Mouse (Mus musculus) forebrain, postnatal 0 days (tissue): ENCODE results near the gene Gm10961. TPM values are rescaled to one million over a fixed set of nuclear protein-coding genes. Genes with fewer than 3 reads are reported as not detected.

Source experiments
- ATAC-seq: fragments of 200-750 bp; cut with Nextera tagmentation; 2 replicates; pipeline ENCODE4 v1.8.0; 2017; ENCODE audit warnings: mild to moderate bottlenecking, moderate library complexity
- DNase-seq: peaks from one replicate; pipeline ENCODE4 v3.0.0-alpha.2; 2015
- H3K27ac ChIP-seq: fragments of 300-500 bp; sonication (generic); 2 replicates; pipeline ENCODE4 v1.5.1; 2014; ENCODE audit warnings: low read depth, mild to moderate bottlenecking, antibody characterized with exemption, low read length, moderate library complexity, mixed read lengths
- H3K27me3 ChIP-seq: fragments of 300-500 bp; sonication (generic); 2 replicates; pipeline ENCODE4 v1.6.1; 2014; ENCODE audit warnings: mild to moderate bottlenecking, low read length, mixed read lengths; ENCODE audit not compliant: insufficient read depth
- H3K36me3 ChIP-seq: fragments of 300-500 bp; sonication (generic); 2 replicates; pipeline ENCODE4 v1.6.1; 2014; ENCODE audit warnings: mild to moderate bottlenecking, moderate library complexity; ENCODE audit not compliant: insufficient read depth
- H3K4me1 ChIP-seq: fragments of 300-500 bp; sonication (generic); 2 replicates; pipeline ENCODE4 v1.6.1; 2014; ENCODE audit warnings: antibody characterized with exemption; ENCODE audit not compliant: insufficient read depth
- H3K4me2 ChIP-seq: fragments of 300-500 bp; sonication (generic); 2 replicates; pipeline ENCODE4 v1.6.1; 2014; ENCODE audit warnings: low read depth, mild to moderate bottlenecking, moderate library complexity
- H3K4me3 ChIP-seq: fragments of 300-500 bp; sonication (generic); 2 replicates; pipeline ENCODE4 v1.5.1; 2014; ENCODE audit warnings: low read depth, low read length, mixed read lengths
- H3K9ac ChIP-seq: fragments of 300-500 bp; sonication (generic); 2 replicates; pipeline ENCODE4 v1.6.1; 2014; ENCODE audit warnings: mild to moderate bottlenecking
- H3K9me3 ChIP-seq: fragments of 300-500 bp; sonication (generic); 2 replicates; pipeline ENCODE4 v1.6.1; 2016; ENCODE audit warnings: low read length
- CTCF ChIP-seq: sonication (generic); IDR thresholded peaks from 2 replicates; pipeline ENCODE4 v1.5.1; 2016; ENCODE audit warnings: antibody characterized with exemption, control low read depth, low read depth
- WGBS: fragments of 180-500 bp; shearing (Covaris S2); extraction: QIAGEN DNeasy Blood & Tissue Kit; methylation state at CpG from one replicate; pipeline ENCODE4 v1.1.7; 2014; 5-methylcytosine and 5-hydroxymethylcytosine counted together
- polyA plus RNA-seq: library from polyadenylated mRNA; unstranded; fragments of >200 nt; fragmentation: Nextera tagmentation; extraction: Ambion mirVana; gene quantifications from 2 replicates; pipeline ENCODE4 v1.2.1, GENCODE M21; 2015
- total RNA-seq: library from RNA; depleted of rRNA; stranded (reverse); fragments of >200 nt; gene quantifications from 2 replicates; pipeline ENCODE4 v1.2.3, GENCODE M21; 2014

The Gm10961 gene
- total and polyA plus RNA-seq, 2 experiments from 2014 or later: not detected

GRCm38 (mm10) chr3:107626751-107627150, 4.4 kb upstream of the Gm10961 start:
- TF ChIP-seq CTCF: no peak
- ATAC-seq: no peak
- WGBS: 97% methylated on average over 8 of the region's 8 CpGs
- H3K9ac ChIP-seq: no peak overlapping the region
- H3K27ac ChIP-seq: no peak overlapping the region
- no peak overlapping the region for H3K4me3 ChIP-seq
- H3K4me2 ChIP-seq: no peak overlapping the region
- H3K9me3 ChIP-seq: no peaks in the 10 kb centered on the region
- DNase-seq: no peak
- peaks cover 72% of the 10 kb centered on the region for H3K36me3 ChIP-seq
- H3K4me1 ChIP-seq: peaks cover 8% of the 10 kb centered on the region
- no peaks in the 10 kb centered on the region for H3K27me3 ChIP-seq

GRCm38 (mm10) chr3:107627641-107628040, 3.5 kb upstream of the Gm10961 start:
- no peak for TF ChIP-seq CTCF
- H3K27ac ChIP-seq: no peak overlapping the region
- ATAC-seq: no peak
- 83% methylated on average over 7 of the region's 7 CpGs for WGBS
- H3K4me2 ChIP-seq: no peak overlapping the region
- H3K4me1 ChIP-seq: peaks cover 8% of the 10 kb centered on the region
- DNase-seq: no peak
- peaks cover 63% of the 10 kb centered on the region for H3K36me3 ChIP-seq
- H3K4me3 ChIP-seq: no peak overlapping the region
- no peaks in the 10 kb centered on the region for H3K27me3 ChIP-seq
- H3K9ac ChIP-seq: no peak overlapping the region
- H3K9me3 ChIP-seq: no peaks in the 10 kb centered on the region

- no peak overlapping the region for H3K4me3 ChIP-seq
- no peak for TF ChIP-seq CTCF
- DNase-seq: no peak
- H3K9me3 ChIP-seq: no peaks in the 10 kb centered on the region
- 94% methylated on average over 2 of the region's 2 CpGs for WGBS
- ATAC-seq: no peak
- peaks cover 54% of the 10 kb centered on the region for H3K36me3 ChIP-seq
- no peak overlapping the region for H3K4me2 ChIP-seq
- peaks cover 8% of the 10 kb centered on the region for H3K4me1 ChIP-seq
- H3K27ac ChIP-seq: no peak overlapping the region
- no peaks in the 10 kb centered on the region for H3K27me3 ChIP-seq
- H3K9ac ChIP-seq: no peak overlapping the region
Measured at GRCm38 (mm10) chr3:107628551-107628950, 2.6 kb upstream of the Gm10961 start.

GRCm38 (mm10) chr3:107629411-107629810, 1.7 kb upstream of the Gm10961 start:
- H3K9ac ChIP-seq: no peak overlapping the region
- H3K27me3 ChIP-seq: no peaks in the 10 kb centered on the region
- H3K4me2 ChIP-seq: no peak overlapping the region
- DNase-seq (no peak), ATAC-seq (no peak)
- no peaks in the 10 kb centered on the region for H3K9me3 ChIP-seq
- no peak overlapping the region for H3K27ac ChIP-seq
- WGBS: 94% methylated on average over 4 of the region's 4 CpGs
- H3K4me1 ChIP-seq: peaks cover 8% of the 10 kb centered on the region
- H3K4me3 ChIP-seq: no peak overlapping the region
- H3K36me3 ChIP-seq: peaks cover 45% of the 10 kb centered on the region
- TF ChIP-seq CTCF: no peak

DNA sequence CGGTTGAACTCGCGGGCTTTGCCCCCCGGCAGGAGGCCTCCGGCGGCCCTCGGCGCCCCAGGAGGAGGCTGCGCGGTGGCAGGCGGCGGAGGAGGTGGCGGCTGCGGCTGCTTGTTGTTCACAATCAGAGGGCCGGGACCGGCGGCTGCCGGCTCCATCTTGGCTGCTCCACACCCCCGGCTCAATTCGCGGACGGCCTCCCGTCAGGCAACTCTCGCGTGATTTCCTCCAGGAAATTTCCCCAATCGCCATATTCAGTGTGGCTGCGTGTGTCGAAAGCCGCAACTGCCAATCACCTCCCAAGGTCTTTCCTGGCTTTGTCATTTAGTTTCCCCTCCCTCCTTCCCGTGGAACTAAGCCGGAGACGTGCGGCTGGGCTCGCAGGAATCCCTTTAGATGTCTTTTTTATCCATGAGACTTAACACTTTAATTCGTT, 419 bp downstream of the Gm10961 start, which contains the start of gene Strip1:
Gene Strip1, minus strand, starts transcription at position 172 of the 436 bp plus-strand sequence.
- H3K9ac ChIP-seq: peak within 1 kb of the TSS; percentile 99
- no peak for TF ChIP-seq CTCF
- H3K4me3 ChIP-seq: peak within 1 kb of the TSS; percentile 99
- H3K27me3 ChIP-seq: no peaks in the 10 kb centered on the region
- peaks cover 24% of the 10 kb centered on the region for H3K36me3 ChIP-seq
- peaks cover 8% of the 10 kb centered on the region for H3K4me1 ChIP-seq
- peak within 1 kb of the TSS; percentile 99 for H3K27ac ChIP-seq
- peak within 1 kb of the TSS; percentile 64 for H3K4me2 ChIP-seq
- no peaks in the 10 kb centered on the region for H3K9me3 ChIP-seq
- ATAC-seq (peak; percentile 98), DNase-seq (peak; percentile 97)
- WGBS: 4% methylated on average over 35 of the region's 35 CpGs

GRCm38 (mm10) chr3:107632786-107633185, 1.7 kb downstream of the Gm10961 start:
- H3K4me3 ChIP-seq: no peak overlapping the region
- no peak for ATAC-seq
- no peak for TF ChIP-seq CTCF
- no peak for DNase-seq
- H3K27me3 ChIP-seq: no peaks in the 10 kb centered on the region
- peaks cover 11% of the 10 kb centered on the region for H3K36me3 ChIP-seq
- H3K9ac ChIP-seq: no peak overlapping the region
- H3K9me3 ChIP-seq: no peaks in the 10 kb centered on the region
- no peak overlapping the region for H3K27ac ChIP-seq
- H3K4me1 ChIP-seq: peaks cover 8% of the 10 kb centered on the region
- WGBS: 94% methylated on average over 4 of the region's 4 CpGs
- H3K4me2 ChIP-seq: no peak overlapping the region

- no peaks in the 10 kb centered on the region for H3K27me3 ChIP-seq
Measured at GRCm38 (mm10) chr3:107633906-107634305, 2.8 kb downstream of the Gm10961 start.

More at GRCm38 (mm10) chr3:107633906-107634305, 2.8 kb downstream of the Gm10961 start:
- 92% methylated on average over 9 of the region's 9 CpGs for WGBS
- H3K4me2 ChIP-seq: no peak overlapping the region
- no peaks in the 10 kb centered on the region for H3K9me3 ChIP-seq
- H3K9ac ChIP-seq: no peak overlapping the region
- no peak overlapping the region for H3K27ac ChIP-seq
- 0 out of 2 replicates have a peak, but pooled peaks cover under 1% of the 10 kb centered on the region for H3K36me3 ChIP-seq
- ATAC-seq (no peak), DNase-seq (no peak)
- no peak for TF ChIP-seq CTCF
- peaks cover 8% of the 10 kb centered on the region for H3K4me1 ChIP-seq
- H3K4me3 ChIP-seq: no peak overlapping the region
